Mouse (Mus musculus) intestine, embryonic 16.5 days (tissue): ENCODE results near the gene Mab21l2. TPM values are rescaled to one million over a fixed set of nuclear protein-coding genes. Genes with fewer than 3 reads are reported as not detected.

Experiments used
- ATAC-seq: fragments of 200-750 bp; cut with Nextera tagmentation; 2 replicates; pipeline ENCODE4 v1.8.0; 2017; ENCODE audit warnings: moderate TSS enrichment, moderate library complexity
- H3K27ac ChIP-seq: fragments of 300-500 bp; sonication (generic); 2 replicates; pipeline ENCODE4 v1.5.1; 2014; ENCODE audit warnings: mild to moderate bottlenecking, low read length
- H3K27me3 ChIP-seq: fragments of 300-500 bp; sonication (generic); replicated peaks from 2 replicates; pipeline ENCODE4 v1.6.1; 2014; ENCODE audit warnings: low read length, control low read depth, mixed read lengths; ENCODE audit not compliant: control insufficient read depth, insufficient read depth
- H3K36me3 ChIP-seq: fragments of 300-500 bp; sonication (generic); 2 replicates; pipeline ENCODE4 v1.6.1; 2014; ENCODE audit warnings: low read length, control low read depth; ENCODE audit not compliant: control insufficient read depth, insufficient read depth
- H3K4me1 ChIP-seq: fragments of 300-500 bp; sonication (generic); 2 replicates; pipeline ENCODE4 v1.6.1; 2014; ENCODE audit warnings: low read length, control low read depth, mixed read lengths; ENCODE audit not compliant: control insufficient read depth, insufficient read depth
- H3K4me2 ChIP-seq: fragments of 300-500 bp; sonication (generic); 2 replicates; pipeline ENCODE4 v1.6.1; 2014; ENCODE audit warnings: low read depth, low read length, control low read depth
- H3K4me3 ChIP-seq: fragments of 300-500 bp; sonication (generic); 2 replicates; pipeline ENCODE4 v1.5.1; 2014; ENCODE audit warnings: mild to moderate bottlenecking, low read length
- H3K9ac ChIP-seq: fragments of 300-500 bp; sonication (generic); 2 replicates; pipeline ENCODE4 v1.6.1; 2014; ENCODE audit warnings: low read depth, low read length
- H3K9me3 ChIP-seq: fragments of 300-500 bp; sonication (generic); 2 replicates; pipeline ENCODE4 v1.6.1; 2016; ENCODE audit warnings: low read length, control low read depth; ENCODE audit not compliant: control insufficient read depth
- WGBS: fragments of 180-500 bp; shearing (Covaris S2); extraction: QIAGEN DNeasy Blood & Tissue Kit; methylation state at CpG from one replicate; pipeline ENCODE4 v1.1.7; 2014; 5-methylcytosine and 5-hydroxymethylcytosine counted together
- polyA plus RNA-seq: library from polyadenylated mRNA; unstranded; fragments of >200 nt; fragmentation: Nextera tagmentation; extraction: Ambion mirVana; gene quantifications from 2 replicates; pipeline ENCODE4 v1.2.1, GENCODE M21; 2015

The Mab21l2 gene
- polyA plus RNA-seq, 1 experiment from 2014 or later: 107 TPM

DNA sequence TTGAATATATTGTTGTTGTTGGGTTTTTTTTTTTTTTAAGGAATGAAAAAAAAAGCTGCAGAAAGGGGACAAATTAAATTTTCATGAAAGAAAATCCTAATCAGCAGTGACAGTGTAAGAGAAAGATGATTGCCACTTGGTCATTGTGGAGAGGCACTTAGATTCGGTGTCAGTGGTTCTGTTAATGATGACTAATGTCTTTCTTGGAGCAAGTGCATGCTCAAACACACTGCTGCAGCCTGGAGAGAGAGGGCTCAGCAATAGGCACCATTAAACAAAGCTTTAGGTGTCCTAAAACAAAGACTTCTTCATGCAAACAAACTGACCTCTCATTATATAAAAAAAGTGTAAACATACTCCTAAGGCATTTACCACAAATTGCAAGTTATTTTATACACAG, 10.5 kb upstream of the Mab21l2 start:
- WGBS: 24% methylated on average over 1 of the region's 1 CpGs
- no peak for ATAC-seq
- Histone ChIP-seq H3K4me2 (no peak overlapping the region), H3K27me3 (no peaks in the 10 kb centered on the region), H3K9me3 (no peaks in the 10 kb centered on the region), H3K4me1 (no peaks in the 10 kb centered on the region), H3K36me3 (no peaks in the 10 kb centered on the region), H3K4me3 (no peak overlapping the region), H3K9ac (no peak overlapping the region), H3K27ac (no peak overlapping the region)

DNA sequence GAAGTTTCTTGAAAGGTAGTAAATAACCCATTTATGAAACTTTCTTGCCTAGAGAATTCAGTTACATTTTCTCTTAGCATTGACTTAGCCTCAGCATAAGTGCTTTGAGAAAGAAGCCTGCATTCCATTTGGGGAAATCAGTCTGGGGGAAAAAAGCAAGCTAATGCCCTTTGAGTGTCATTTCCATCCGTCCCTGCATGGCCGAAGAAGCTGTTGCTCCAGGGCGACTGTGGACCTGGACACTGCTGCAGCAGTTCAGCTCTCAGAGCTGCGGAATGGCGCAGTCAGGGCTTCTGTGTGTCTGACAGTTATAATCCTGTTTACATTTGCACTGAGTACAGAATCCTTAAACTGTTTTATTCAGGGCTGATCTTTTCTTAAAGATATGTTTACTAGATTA, 3.7 kb upstream of the Mab21l2 start:
- no peaks in the 10 kb centered on the region for H3K27me3 ChIP-seq
- H3K4me1 ChIP-seq: no peaks in the 10 kb centered on the region
- no peaks in the 10 kb centered on the region for H3K36me3 ChIP-seq
- no peak for ATAC-seq
- WGBS: 50% methylated on average over 5 of the region's 5 CpGs
- peak overlapping the region; percentile 54 for H3K4me2 ChIP-seq
- peak overlapping the region; percentile 66 for H3K9ac ChIP-seq
- H3K4me3 ChIP-seq: peak overlapping the region; percentile 36
- no peaks in the 10 kb centered on the region for H3K9me3 ChIP-seq
- peak overlapping the region; percentile 89 for H3K27ac ChIP-seq

DNA sequence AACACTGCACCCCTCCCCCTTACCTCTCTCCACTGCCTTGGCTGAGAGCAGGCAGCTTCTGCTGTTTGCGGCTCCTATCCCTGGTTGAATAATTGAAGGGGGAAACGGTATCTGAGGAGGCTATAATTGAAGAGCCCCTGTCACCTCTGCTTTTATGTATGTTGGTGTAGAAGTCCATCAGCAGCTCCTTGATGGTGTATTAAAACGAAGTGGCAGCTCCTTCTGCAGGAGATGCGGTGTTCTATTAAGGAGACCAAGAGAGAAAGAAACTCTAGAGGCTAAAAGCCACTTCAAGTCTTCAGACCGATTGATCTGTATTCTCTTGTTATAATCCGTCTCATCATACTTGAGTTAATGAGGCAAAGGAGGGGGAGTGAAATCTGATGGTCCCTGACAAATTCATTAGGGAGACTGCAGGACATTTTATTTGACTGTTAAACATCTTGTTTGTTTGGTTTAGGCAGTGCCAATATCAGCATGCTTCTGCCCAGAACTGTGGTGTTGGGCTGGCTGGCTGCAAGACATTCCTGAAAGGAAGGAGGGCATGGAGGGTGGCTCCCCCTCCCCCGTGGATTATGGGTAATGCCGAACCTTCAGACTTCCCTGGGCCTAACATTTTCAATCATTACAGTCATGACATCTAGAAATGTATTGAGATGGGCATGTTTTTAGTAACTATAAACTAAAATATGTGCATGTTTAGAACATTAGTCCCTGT, 2.7 kb upstream of the Mab21l2 start:
- Histone ChIP-seq H3K27me3 (no peaks in the 10 kb centered on the region), H3K4me3 (peak overlapping the region; percentile 36), H3K27ac (peak overlapping the region; percentile 86), H3K36me3 (no peaks in the 10 kb centered on the region), H3K9ac (peak overlapping the region; percentile 69), H3K9me3 (no peaks in the 10 kb centered on the region), H3K4me1 (no peaks in the 10 kb centered on the region), H3K4me2 (peak overlapping the region; percentile 47)
- no peak for ATAC-seq
- 33% methylated on average over 8 of the region's 8 CpGs for WGBS

DNA sequence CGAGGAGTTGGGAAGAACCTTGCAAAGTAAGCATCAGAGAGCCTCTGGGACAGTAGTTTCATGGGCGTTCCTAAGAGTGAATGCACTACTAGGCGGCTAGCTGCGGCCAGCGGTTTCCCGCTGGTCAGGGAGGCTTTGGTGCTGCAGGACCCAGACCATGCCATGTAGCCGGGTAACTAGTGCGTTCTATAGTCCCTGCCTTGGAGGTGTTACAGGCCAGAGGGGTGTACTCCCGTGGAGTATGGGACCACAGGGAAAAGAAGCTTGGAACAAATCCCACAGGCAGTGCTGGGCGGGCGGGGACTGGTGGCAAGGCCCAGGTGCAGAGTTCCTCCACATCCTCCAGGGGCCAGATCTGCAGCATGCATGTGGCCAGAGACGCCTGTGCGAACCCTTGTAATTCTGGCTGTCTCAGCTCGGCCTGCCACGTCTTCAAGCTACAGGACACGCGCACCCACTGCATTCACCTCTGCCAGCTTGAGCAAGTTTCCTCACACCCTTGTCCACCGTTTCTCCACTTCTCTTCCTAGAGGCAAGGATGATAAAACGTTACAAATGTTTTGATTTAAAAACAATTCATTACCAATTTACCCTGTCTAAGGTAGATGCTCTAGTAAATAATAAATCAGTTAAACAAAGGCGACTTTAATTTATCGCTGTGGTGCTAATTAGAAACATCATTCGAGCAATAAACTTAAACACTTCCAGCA, 2.0 kb upstream of the Mab21l2 start:
- H3K4me2 ChIP-seq: peak overlapping the region; percentile 47
- 17% methylated on average over 22 of the region's 22 CpGs for WGBS
- no peaks in the 10 kb centered on the region for H3K4me1 ChIP-seq
- H3K27me3 ChIP-seq: no peaks in the 10 kb centered on the region
- no peaks in the 10 kb centered on the region for H3K36me3 ChIP-seq
- peak; percentile 34; the same call in 1 of the 2 replicates for ATAC-seq
- H3K9me3 ChIP-seq: no peaks in the 10 kb centered on the region
- peak overlapping the region; percentile 86 for H3K27ac ChIP-seq
- peak overlapping the region; percentile 36 for H3K4me3 ChIP-seq
- peak overlapping the region; percentile 69 for H3K9ac ChIP-seq

DNA sequence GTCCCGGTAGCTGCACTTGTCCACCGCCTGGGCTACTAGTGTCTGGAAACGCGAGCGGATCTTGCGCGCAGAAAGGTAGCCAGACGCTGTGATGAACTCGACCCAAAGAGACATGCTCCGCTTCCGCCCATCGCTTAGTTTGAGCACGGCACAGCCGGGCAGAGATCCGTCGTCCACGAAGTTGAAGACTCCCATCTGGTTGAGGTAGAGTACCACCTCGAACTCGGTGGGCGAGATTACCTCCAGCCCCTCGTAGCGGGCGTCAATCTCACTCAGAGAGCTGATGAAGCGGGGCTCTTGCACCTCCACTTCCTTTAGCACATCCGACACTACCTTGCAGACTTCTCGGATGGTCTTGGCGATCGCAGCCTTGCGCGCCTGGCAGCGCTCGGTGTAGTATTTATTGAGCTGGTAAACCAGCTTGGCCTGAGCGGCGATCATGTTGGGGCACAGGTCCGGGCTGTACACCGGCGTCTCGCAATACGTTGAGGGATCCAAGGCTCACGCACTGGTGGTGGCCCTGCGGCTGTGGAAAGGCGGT, 1.1 kb downstream of the Mab21l2 start:
- Histone ChIP-seq H3K4me2 (peak overlapping the region; percentile 43), H3K9ac (peak overlapping the region; percentile 86), H3K4me3 (peak overlapping the region; percentile 59), H3K4me1 (no peaks in the 10 kb centered on the region), H3K27ac (peak overlapping the region; percentile 97), H3K36me3 (no peaks in the 10 kb centered on the region), H3K27me3 (no peaks in the 10 kb centered on the region), H3K9me3 (no peaks in the 10 kb centered on the region)
- no peak for ATAC-seq
- 4% methylated on average over 42 of the region's 42 CpGs for WGBS

DNA sequence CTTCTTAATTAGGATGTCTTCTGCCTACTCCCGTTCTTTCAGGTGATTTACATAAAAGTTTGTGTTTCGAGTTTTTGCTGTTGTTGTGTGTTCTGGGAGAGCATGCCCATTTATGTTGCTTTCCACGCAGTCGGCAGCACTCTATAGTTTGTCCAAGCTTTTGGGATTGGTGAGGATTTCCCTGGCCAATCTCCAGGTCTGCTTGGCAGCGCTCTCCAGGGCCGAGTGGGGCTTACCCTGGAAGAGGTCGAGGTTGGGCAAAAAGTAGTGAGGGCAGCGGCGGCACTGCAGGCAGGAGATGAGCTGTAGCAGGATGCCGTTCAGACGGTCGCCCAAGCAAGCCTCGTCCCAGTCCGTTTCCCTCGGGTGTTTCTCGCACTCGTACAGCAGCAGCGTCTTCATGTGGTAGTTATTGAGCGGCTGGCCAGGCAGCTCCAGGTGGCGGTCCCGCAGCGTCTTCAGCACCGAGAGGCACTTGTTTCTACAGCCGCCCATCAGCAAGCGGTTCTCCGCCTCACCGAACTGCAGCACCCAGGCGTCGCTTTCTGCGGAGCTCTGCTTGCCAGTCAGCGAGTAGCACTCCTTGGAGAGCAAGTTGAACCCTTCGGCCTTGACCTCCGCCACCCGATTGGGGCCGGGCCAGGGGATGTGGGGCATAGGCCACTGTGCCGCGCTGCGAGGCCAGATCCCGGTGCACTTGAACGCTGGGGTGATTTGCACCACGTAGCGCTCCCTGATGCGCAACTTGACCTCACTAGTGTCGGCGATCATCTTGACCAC, 1.8 kb downstream of the Mab21l2 start:
- WGBS: 1% methylated on average over 45 of the region's 45 CpGs
- H3K36me3 ChIP-seq: no peaks in the 10 kb centered on the region

DNA sequence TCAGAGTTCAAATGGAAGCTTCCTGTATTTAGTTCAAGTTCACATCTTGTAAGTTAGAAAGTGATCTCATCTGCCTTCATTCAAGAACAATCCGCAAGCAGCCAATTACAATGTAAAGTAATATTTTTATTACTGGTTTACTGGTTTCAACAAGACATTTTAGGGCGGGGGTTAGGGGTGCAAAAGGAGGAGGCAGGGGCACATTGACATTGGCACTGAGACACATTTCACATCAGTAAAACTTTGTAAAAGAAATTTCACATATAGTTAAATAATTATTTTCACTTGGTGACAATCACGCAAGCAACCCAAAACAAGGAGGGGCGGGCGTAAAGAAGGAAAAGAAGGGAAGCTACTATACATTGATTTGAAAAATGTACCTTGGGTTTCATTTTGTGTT, 2.5 kb downstream of the Mab21l2 start:
- ATAC-seq: no peak
- Histone ChIP-seq H3K36me3 (no peaks in the 10 kb centered on the region), H3K9ac (peak overlapping the region; percentile 86), H3K4me3 (peak overlapping the region; percentile 59), H3K4me2 (peak overlapping the region; percentile 43), H3K4me1 (0 out of 2 replicates have a peak, but pooled peaks cover 3% of the 10 kb centered on the region), H3K9me3 (no peaks in the 10 kb centered on the region), H3K27me3 (no peaks in the 10 kb centered on the region), H3K27ac (peak overlapping the region; percentile 97)
- WGBS: 17% methylated on average over 5 of the region's 5 CpGs

More for the DNA sequence above, 1.8 kb downstream of the Mab21l2 start:
- no peaks in the 10 kb centered on the region for H3K9me3 ChIP-seq
- 0 out of 2 replicates have a peak, but pooled peaks cover 3% of the 10 kb centered on the region for H3K4me1 ChIP-seq
- no peak for ATAC-seq
- peak overlapping the region; percentile 59 for H3K4me3 ChIP-seq
- H3K27ac ChIP-seq: peak overlapping the region; percentile 97
- peak overlapping the region; percentile 43 for H3K4me2 ChIP-seq
- no peaks in the 10 kb centered on the region for H3K27me3 ChIP-seq
- H3K9ac ChIP-seq: peak overlapping the region; percentile 86

DNA sequence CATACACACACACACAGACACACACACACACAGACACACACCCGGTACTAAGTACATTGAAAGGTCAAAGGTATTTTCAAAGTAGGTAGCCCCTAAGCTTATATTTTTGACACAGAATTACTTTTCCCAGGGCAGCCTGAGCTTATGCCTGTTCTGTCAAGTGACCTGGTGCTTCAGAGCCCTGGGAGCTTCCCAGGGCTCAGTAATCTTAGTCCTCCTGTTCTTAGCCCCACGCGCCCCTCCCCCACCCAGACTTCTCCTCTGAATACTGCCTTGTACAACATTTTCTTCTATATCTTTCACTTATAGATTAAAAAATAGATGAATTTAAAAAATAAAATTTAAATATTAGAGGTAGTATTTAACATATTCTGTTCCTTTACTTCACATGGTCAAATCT, 3.6 kb downstream of the Mab21l2 start:
- WGBS: 31% methylated on average over 3 of the region's 3 CpGs
- H3K27me3 ChIP-seq: no peaks in the 10 kb centered on the region
- peak overlapping the region; percentile 53 for H3K4me3 ChIP-seq
- H3K9me3 ChIP-seq: no peaks in the 10 kb centered on the region
- peak overlapping the region; percentile 65 for H3K27ac ChIP-seq
- 0 out of 2 replicates have a peak, but pooled peaks cover 3% of the 10 kb centered on the region for H3K4me1 ChIP-seq
- peak overlapping the region; percentile 65 for H3K9ac ChIP-seq
- ATAC-seq: no peak
- H3K4me2 ChIP-seq: no peak overlapping the region
- H3K36me3 ChIP-seq: no peaks in the 10 kb centered on the region
